Mouse (Mus musculus) limb, embryonic 11.5 days (tissue): ENCODE data around the gene Gtf3c6. TPM values are rescaled to one million over a fixed set of nuclear protein-coding genes. Genes with fewer than 3 reads are reported as not detected.

ENCODE experiments used
- ATAC-seq: fragments of 200-750 bp; cut with Nextera tagmentation; 2 replicates; pipeline ENCODE4 v1.8.0; 2017; ENCODE audit warnings: low read depth; ENCODE audit not compliant: insufficient number of reproducible peaks, low FRiP score, low TSS enrichment
- DNase-seq: peaks from one replicate; pipeline ENCODE4 v3.0.0-alpha.2; 2015; ENCODE audit warnings: low spot score
- H3K27ac ChIP-seq: fragments of 300-500 bp; sonication (generic); replicated peaks from 2 replicates; pipeline ENCODE4 v1.5.1; 2014; ENCODE audit warnings: low read depth, mild to moderate bottlenecking, low read length
- H3K27me3 ChIP-seq: fragments of 300-500 bp; sonication (generic); 2 replicates; pipeline ENCODE4 v1.6.1; 2014; ENCODE audit warnings: mild to moderate bottlenecking, low read length, mixed read lengths; ENCODE audit not compliant: control insufficient read depth, insufficient read depth
- H3K36me3 ChIP-seq: fragments of 300-500 bp; sonication (generic); 2 replicates; pipeline ENCODE4 v1.6.1; 2014; ENCODE audit warnings: mild to moderate bottlenecking, low read length, moderate library complexity, mixed read lengths; ENCODE audit not compliant: control insufficient read depth, insufficient read depth
- H3K4me1 ChIP-seq: fragments of 300-500 bp; sonication (generic); 2 replicates; pipeline ENCODE4 v1.6.1; 2014; ENCODE audit warnings: low read length, mixed read lengths; ENCODE audit not compliant: control insufficient read depth, insufficient read depth
- H3K4me2 ChIP-seq: fragments of 300-500 bp; sonication (generic); 2 replicates; pipeline ENCODE4 v1.6.1; 2014; ENCODE audit warnings: low read depth, mild to moderate bottlenecking, moderate library complexity; ENCODE audit not compliant: severe bottlenecking
- H3K4me3 ChIP-seq: fragments of 300-500 bp; sonication (generic); 2 replicates; pipeline ENCODE4 v1.5.1; 2014; ENCODE audit warnings: low read depth, low read length
- H3K9ac ChIP-seq: fragments of 300-500 bp; sonication (generic); 2 replicates; pipeline ENCODE4 v1.6.1; 2014; ENCODE audit warnings: mild to moderate bottlenecking, low read length
- H3K9me3 ChIP-seq: fragments of 300-500 bp; sonication (generic); 2 replicates; pipeline ENCODE4 v1.6.1; 2016; ENCODE audit warnings: low read length; ENCODE audit not compliant: control insufficient read depth
- WGBS: fragments of 180-500 bp; shearing (Covaris S2); extraction: QIAGEN DNeasy Blood & Tissue Kit; methylation state at CpG from one replicate; pipeline ENCODE4 v1.1.7; 2014; 5-methylcytosine and 5-hydroxymethylcytosine counted together
- polyA plus RNA-seq: library from polyadenylated mRNA; unstranded; fragments of >200 nt; fragmentation: Nextera tagmentation; extraction: Ambion mirVana; gene quantifications from 2 replicates; pipeline ENCODE4 v1.2.1, GENCODE M21; 2014

The Gtf3c6 gene
- polyA plus RNA-seq, 1 experiment from 2014 or later = 184 TPM

GRCm38 (mm10) chr10:40285571-40285970 lies 27.7 kb upstream of the Gtf3c6 start:
- no peaks in the 10 kb centered on the region for H3K9me3 ChIP-seq
- H3K9ac ChIP-seq = no peak overlapping the region
- ATAC-seq (no peak), DNase-seq (no peak)
- H3K4me3 ChIP-seq = no peak overlapping the region
- H3K36me3 ChIP-seq = peaks cover 7% of the 10 kb centered on the region; the same call in 1 of the 2 replicates
- 84% methylated on average over 1 of the region's 1 CpGs for WGBS
- H3K27me3 ChIP-seq = no peaks in the 10 kb centered on the region
- no peak overlapping the region for H3K27ac ChIP-seq
- no peak overlapping the region for H3K4me2 ChIP-seq
- H3K4me1 ChIP-seq = no peaks in the 10 kb centered on the region

DNA sequence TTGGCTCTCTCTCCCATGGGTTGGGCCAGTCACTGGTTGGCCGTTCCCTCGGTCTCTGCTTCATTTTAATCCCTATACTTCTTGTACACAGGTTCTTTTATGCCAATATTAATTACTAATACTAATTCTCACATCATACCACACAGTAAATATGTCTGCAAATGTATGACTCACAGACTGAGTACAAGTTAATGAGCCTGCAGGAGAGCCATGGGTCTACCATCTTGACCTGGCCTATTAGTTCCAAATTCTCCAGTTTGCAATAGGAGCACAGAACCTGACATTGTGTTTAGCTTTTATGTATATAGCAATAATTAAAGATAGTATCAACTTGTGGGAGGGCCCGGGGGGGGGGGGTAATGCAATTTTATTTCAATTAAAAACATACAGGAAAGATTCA lies 27.1 kb upstream of the Gtf3c6 start:
- no peak overlapping the region for H3K4me3 ChIP-seq
- DNase-seq (no peak), ATAC-seq (no peak)
- H3K36me3 ChIP-seq = peaks cover 6% of the 10 kb centered on the region; the same call in 1 of the 2 replicates
- no peak overlapping the region for H3K9ac ChIP-seq
- H3K27ac ChIP-seq = no peak overlapping the region
- WGBS = 89% methylated on average over 3 of the region's 3 CpGs
- no peaks in the 10 kb centered on the region for H3K27me3 ChIP-seq
- no peaks in the 10 kb centered on the region for H3K4me1 ChIP-seq
- H3K4me2 ChIP-seq = no peak overlapping the region
- H3K9me3 ChIP-seq = no peaks in the 10 kb centered on the region

DNA sequence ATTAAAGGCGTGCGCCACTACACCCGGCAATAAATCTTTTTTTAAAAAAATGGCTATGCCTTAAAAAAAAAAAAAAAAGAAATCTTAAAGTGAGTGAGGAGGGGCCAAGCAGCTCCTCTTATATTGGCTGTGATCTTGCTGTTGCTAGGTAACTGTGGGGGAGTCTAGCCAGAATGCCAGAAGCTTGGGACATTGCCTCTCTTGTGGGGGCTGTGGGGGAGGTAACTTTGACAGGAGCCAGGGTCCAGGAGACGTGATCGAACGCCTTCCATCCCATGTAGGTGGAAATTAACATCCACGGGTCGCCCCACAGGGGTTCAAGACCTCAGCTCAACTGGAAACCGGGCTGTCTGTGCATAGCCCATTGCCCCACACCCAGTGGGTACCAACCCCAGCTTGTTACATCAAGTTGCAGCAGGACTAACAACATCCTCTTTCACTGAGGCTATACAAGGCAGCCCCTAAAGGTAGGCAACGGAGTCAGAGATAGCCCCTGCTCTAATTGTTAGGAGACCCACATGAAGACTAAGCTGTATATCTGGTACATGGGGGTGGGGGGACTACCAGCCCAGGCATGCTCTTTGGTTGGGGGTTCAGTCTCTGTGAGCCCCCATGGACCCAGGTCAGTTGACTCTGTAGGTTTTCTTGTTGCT lies 26.4 kb upstream of the Gtf3c6 start:
- Histone ChIP-seq H3K9me3 (no peaks in the 10 kb centered on the region), H3K27ac (no peak overlapping the region), H3K27me3 (no peaks in the 10 kb centered on the region), H3K4me3 (no peak overlapping the region), H3K4me1 (no peaks in the 10 kb centered on the region), H3K4me2 (no peak overlapping the region), H3K9ac (no peak overlapping the region), H3K36me3 (peaks cover 6% of the 10 kb centered on the region; the same call in 1 of the 2 replicates)
- DNase-seq = no peak
- 89% methylated on average over 10 of the region's 10 CpGs for WGBS
- no peak for ATAC-seq

DNA sequence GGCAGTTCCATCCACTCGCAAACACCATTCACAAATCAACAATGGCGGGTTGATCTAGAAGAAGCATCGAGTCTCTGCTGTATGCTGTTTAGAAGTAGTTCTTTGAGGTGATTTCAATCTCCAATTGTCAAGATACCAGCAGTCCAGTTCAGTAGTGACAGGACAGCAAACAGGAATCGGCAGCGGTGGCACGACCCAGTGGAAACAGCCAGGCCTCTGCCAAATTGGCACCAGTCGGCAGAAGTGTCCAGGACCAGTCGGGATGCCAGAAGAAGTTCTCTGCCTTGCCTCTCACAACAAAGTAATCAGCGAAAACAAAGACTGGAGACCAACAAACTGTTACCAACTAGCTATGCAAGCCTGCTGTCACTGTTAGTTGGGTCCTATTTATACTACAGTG lies 25.7 kb upstream of the Gtf3c6 start:
- H3K9me3 ChIP-seq = no peaks in the 10 kb centered on the region
- H3K4me1 ChIP-seq = no peaks in the 10 kb centered on the region
- DNase-seq (no peak), ATAC-seq (no peak)
- no peak overlapping the region for H3K4me3 ChIP-seq
- H3K36me3 ChIP-seq = peaks cover 6% of the 10 kb centered on the region; the same call in 1 of the 2 replicates
- no peaks in the 10 kb centered on the region for H3K27me3 ChIP-seq
- 93% methylated on average over 9 of the region's 9 CpGs for WGBS
- no peak overlapping the region for H3K27ac ChIP-seq
- H3K9ac ChIP-seq = no peak overlapping the region
- no peak overlapping the region for H3K4me2 ChIP-seq

GRCm38 (mm10) chr10:40281565-40281964 lies 23.7 kb upstream of the Gtf3c6 start:
- Histone ChIP-seq H3K4me3 (no peak overlapping the region), H3K27me3 (no peaks in the 10 kb centered on the region), H3K36me3 (peaks cover 3% of the 10 kb centered on the region; the same call in 1 of the 2 replicates), H3K4me1 (no peaks in the 10 kb centered on the region), H3K27ac (no peak overlapping the region), H3K9me3 (no peaks in the 10 kb centered on the region), H3K9ac (no peak overlapping the region), H3K4me2 (no peak overlapping the region)
- 95% methylated on average over 2 of the region's 2 CpGs for WGBS
- no peak for DNase-seq
- ATAC-seq = no peak

DNA sequence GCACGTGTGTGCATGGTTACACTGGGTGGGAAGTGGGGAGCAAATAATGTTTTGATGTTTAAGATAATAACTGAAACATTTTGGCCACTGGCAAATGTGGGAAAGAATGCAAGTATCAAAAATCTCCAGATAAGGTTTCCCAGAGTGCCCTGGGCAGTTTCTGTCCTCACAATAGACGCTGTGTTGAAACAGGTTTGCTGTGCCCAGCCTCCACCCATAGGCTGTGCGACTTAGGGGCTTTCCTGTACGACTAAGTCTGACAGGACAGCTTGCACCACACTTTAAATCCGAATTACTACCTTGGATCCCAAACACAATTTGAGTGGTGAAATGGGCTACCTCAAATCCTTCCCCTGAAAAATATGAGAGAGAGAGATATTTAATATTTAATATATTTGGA lies 20.4 kb upstream of the Gtf3c6 start:
- Histone ChIP-seq H3K9me3 (no peaks in the 10 kb centered on the region), H3K36me3 (no peaks in the 10 kb centered on the region), H3K27me3 (no peaks in the 10 kb centered on the region), H3K9ac (no peak overlapping the region), H3K4me1 (no peaks in the 10 kb centered on the region), H3K4me2 (no peak overlapping the region), H3K4me3 (no peak overlapping the region), H3K27ac (no peak overlapping the region)
- WGBS = 71% methylated on average over 5 of the region's 5 CpGs
- DNase-seq (no peak), ATAC-seq (no peak)

- Histone ChIP-seq H3K9ac (no peak overlapping the region), H3K4me2 (no peak overlapping the region), H3K27ac (no peak overlapping the region), H3K36me3 (no peaks in the 10 kb centered on the region), H3K4me3 (no peak overlapping the region), H3K9me3 (no peaks in the 10 kb centered on the region), H3K27me3 (no peaks in the 10 kb centered on the region), H3K4me1 (no peaks in the 10 kb centered on the region)
- DNase-seq = no peak
- ATAC-seq = no peak
- 69% methylated on average over 7 of the region's 7 CpGs for whole genome bisulfite sequencing
Measured at GRCm38 (mm10) chr10:40275991-40276390, 18.1 kb upstream of the Gtf3c6 start.

DNA sequence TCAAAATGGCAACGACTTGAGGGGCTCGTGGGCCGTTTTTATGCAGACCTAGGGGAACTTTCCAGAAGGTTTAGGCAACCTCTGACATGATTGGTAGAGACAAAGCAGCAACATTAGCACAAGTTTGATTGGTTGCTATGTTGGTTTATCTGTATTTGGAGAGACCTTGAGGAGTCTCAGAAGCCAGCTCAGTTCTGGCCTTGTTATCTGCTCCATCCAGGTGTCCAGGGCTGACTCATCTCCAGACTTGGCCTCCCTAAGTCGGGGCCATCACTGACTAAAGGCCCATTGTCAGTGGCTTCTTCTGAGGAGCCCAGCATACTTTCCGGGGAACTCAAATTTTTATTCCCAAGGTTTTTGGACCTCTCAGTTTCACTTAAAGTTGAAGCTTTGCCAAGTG lies 16.0 kb upstream of the Gtf3c6 start:
- H3K4me1 ChIP-seq = no peaks in the 10 kb centered on the region
- no peaks in the 10 kb centered on the region for H3K9me3 ChIP-seq
- ATAC-seq = no peak
- no peak for DNase-seq
- H3K9ac ChIP-seq = no peak overlapping the region
- H3K27me3 ChIP-seq = no peaks in the 10 kb centered on the region
- H3K4me2 ChIP-seq = no peak overlapping the region
- no peak overlapping the region for H3K4me3 ChIP-seq
- WGBS = 85% methylated on average over 5 of the region's 5 CpGs
- no peak overlapping the region for H3K27ac ChIP-seq
- no peaks in the 10 kb centered on the region for H3K36me3 ChIP-seq

- H3K27ac ChIP-seq = no peak overlapping the region
- no peak overlapping the region for H3K9ac ChIP-seq
- DNase-seq (no peak), ATAC-seq (no peak)
- no peak overlapping the region for H3K4me2 ChIP-seq
- no peak overlapping the region for H3K4me3 ChIP-seq
- no peaks in the 10 kb centered on the region for H3K36me3 ChIP-seq
- H3K27me3 ChIP-seq = no peaks in the 10 kb centered on the region
- no peaks in the 10 kb centered on the region for H3K9me3 ChIP-seq
- 93% methylated on average over 3 of the region's 3 CpGs for WGBS
- no peaks in the 10 kb centered on the region for H3K4me1 ChIP-seq
Measured at GRCm38 (mm10) chr10:40271216-40271615, 13.3 kb upstream of the Gtf3c6 start.
